Mouse (Mus musculus) spleen, postnatal 10 days (tissue): ENCODE data around the gene Olfr1181.
"Not testable (repeated sequence)": the region's sequence is repeated elsewhere in the genome, so short reads cannot be mapped to it uniquely, and the experiment has no call there.

Experiments used
- DNase-seq, 2 experiments: peaks; one replicate each; pipeline ENCODE4 v3.0.0; 2021 to 2022; ENCODE audit warnings: low spot score in 2 of 2

Olfr1181 gene

DNA sequence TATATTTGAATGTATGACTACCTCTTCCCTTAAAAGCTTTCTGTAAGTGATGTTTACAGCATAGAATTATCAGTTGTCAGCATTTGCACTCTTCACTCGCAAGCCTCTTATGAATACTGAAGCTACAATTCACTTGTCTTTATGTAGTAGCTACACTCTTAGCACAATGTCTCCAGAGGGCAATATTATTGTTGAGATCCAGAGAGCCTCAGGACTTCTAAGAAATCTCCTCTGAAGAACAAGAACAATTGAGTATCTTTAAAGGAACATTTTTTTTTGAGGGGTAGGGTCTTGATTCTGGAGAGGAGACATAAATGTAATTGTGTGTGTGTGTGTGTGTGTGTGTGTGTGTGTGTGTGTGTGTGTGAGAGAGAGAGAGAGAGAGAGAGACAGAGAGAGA is at the start of gene Olfr1181:
Gene Olfr1181, minus strand, starts transcription at position 101 of the 400 bp plus-strand sequence.
- no peak for DNase-seq

DNA sequence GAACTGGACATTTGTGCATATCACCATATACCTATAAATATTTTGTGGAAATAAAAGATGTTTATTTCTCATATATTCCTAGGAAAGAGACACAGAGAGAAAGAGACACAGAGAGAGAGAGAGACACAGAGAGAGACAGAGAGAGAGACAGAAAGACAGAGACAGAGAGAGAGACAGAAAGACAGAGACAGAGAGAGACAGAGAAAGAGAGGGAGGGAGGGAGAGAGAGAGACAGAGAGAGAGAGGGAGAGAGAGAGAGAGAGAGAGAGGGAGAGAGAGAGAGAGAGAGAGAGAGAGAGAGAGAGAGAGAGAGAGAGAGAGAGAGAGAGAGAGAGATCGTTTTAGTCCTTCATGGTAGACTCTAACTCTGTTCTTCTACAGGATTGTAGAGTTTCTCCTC is 28.6 kb upstream of the Olfr1181 start, which contains the start of gene Olfr1183:
Gene Olfr1183, plus strand, starts transcription at position 301 of the 400 bp plus-strand sequence.
- DNase-seq: not testable (repeated sequence)

DNA sequence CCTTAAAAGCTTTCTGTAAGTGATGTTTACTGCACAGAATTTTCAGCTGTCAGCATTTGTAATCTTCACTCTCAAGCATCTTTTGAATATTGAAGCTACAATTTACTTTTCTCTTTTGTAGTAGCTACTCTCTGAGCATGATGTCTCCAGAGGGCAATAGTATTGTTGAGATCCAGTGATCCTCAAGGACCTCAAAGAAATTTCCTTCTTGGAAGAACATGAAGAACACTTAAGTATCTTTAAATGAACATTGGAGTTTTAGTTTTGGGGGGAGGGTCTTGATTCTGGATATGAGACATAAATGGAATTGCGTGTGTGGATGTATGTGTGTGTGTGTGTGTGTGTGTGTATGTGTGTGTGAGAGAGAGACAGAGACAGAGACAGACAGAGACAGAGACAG is 23.1 kb upstream of the Olfr1181 start, which contains the start of gene Gm13757:
Gene Gm13757, minus strand, starts transcription at position 101 of the 400 bp plus-strand sequence.
- no peak for DNase-seq

DNA sequence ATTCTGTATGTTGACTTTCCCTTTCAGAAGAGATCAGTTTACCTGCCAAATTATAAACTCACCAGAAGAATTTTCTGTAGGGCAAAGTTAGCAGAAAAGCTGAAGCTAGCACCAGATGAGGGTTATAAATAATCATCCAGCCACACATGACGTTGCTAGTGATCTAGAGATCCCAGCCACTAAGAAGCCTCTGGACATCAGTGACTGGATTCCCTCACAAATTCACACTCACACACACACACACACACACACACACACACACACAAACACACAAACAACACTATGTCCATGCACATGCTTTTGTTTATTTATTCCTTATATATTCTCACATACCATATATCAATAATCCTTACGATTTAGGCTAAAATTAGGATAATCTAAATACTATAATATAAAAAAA is 6.9 kb downstream of the Olfr1181 start, which contains the start of gene Olfr1180:
Gene Olfr1180, minus strand, starts transcription at position 101 of the 400 bp plus-strand sequence.
- no peak for DNase-seq

DNA sequence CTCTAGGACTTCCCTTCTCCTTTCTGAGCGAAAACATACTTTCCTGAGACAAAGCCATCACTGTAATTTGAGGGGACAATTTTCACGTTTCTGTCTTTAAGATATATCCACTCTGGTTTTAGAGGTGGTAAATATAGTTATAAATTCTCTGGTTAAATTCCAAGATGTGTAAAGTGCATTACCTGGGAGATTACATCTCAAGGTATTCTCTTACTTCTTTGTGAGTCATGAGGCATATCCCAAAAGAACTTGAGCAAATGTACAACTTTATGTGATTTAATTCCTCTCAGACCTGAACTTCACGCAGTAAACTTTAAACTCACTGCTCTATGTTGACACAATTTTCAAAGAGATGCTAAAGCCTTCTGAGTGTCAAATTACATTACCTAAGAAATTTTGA is 19.6 kb downstream of the Olfr1181 start, which contains the start of gene Olfr1179:
Gene Olfr1179, minus strand, starts transcription at position 101 of the 400 bp plus-strand sequence.
- no peak for DNase-seq

DNA sequence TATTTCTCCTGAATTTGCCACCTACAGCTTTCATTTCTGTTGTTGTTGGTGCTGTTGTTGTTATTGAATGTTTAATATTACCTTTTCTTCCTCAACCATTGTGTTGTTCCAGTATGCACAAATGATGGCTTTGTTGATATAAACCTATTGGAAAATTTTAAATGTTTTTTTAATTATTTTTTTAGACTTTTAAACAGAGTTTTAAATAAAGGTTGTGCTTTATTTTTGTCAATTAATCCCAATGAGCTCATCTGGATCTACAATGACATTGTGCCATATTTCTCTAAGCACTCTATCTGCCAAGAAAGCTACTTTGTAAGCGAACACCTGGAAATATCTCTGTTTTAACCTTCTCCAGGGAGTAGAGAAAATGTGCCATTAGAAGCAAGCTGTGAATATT is 39.2 kb downstream of the Olfr1181 start, which contains the start of gene Olfr1178:
Gene Olfr1178, plus strand, starts transcription at position 301 of the 400 bp plus-strand sequence.
- DNase-seq: no peak
